Mouse (Mus musculus) heart, embryonic 12.5 days (tissue): ENCODE measurements around the gene Fbxl17. TPM values are rescaled to one million over a fixed set of nuclear protein-coding genes. Genes with fewer than 3 reads are reported as not detected.
A peak's percentile ranks its signal among the peaks of the same experiment; 100 is the strongest.

Experiments used
- ATAC-seq: fragments of 200-750 bp; cut with Nextera tagmentation; 2 replicates; pipeline ENCODE4 v1.8.0; 2017; ENCODE audit warnings: moderate TSS enrichment, moderate library complexity; ENCODE audit not compliant: insufficient number of reproducible peaks, low FRiP score
- H3K27ac ChIP-seq: fragments of 300-500 bp; sonication (generic); 2 replicates; pipeline ENCODE4 v1.5.1; 2016; ENCODE audit warnings: mild to moderate bottlenecking, moderate library complexity; ENCODE audit not compliant: poor library complexity, severe bottlenecking
- H3K27me3 ChIP-seq: fragments of 300-500 bp; sonication (generic); replicated peaks from 2 replicates; pipeline ENCODE4 v1.6.1; 2016; ENCODE audit warnings: mild to moderate bottlenecking, moderate library complexity
- H3K36me3 ChIP-seq: fragments of 300-500 bp; sonication (generic); 2 replicates; pipeline ENCODE4 v1.6.1; 2016; ENCODE audit warnings: mild to moderate bottlenecking, moderate library complexity
- H3K4me1 ChIP-seq: fragments of 300-500 bp; sonication (generic); replicated peaks from 2 replicates; pipeline ENCODE4 v1.6.1; 2016; ENCODE audit warnings: mild to moderate bottlenecking
- H3K4me2 ChIP-seq: fragments of 300-500 bp; sonication (generic); 2 replicates; pipeline ENCODE4 v1.6.1; 2016; ENCODE audit warnings: mild to moderate bottlenecking, moderate library complexity
- H3K4me3 ChIP-seq: fragments of 300-500 bp; sonication (generic); 2 replicates; pipeline ENCODE4 v1.5.1; 2016; ENCODE audit warnings: mild to moderate bottlenecking
- H3K9ac ChIP-seq: fragments of 300-500 bp; sonication (generic); 2 replicates; pipeline ENCODE4 v1.6.1; 2016; ENCODE audit warnings: mild to moderate bottlenecking, moderate library complexity
- H3K9me3 ChIP-seq: fragments of 300-500 bp; sonication (generic); replicated peaks from 2 replicates; pipeline ENCODE4 v1.6.1; 2016; ENCODE audit warnings: mild to moderate bottlenecking, moderate library complexity
- WGBS: fragments of 180-500 bp; shearing (Covaris S2); methylation state at CpG from one replicate; pipeline ENCODE4 v1.1.7; 2016; 5-methylcytosine and 5-hydroxymethylcytosine counted together
- polyA plus RNA-seq: library from polyadenylated mRNA; unstranded; fragments of >200 nt; fragmentation: Nextera tagmentation; extraction: Ambion mirVana; gene quantifications from 2 replicates; pipeline ENCODE4 v1.2.1, GENCODE M21; 2016

Fbxl17 gene
- polyA plus RNA-seq, 1 experiment from 2014 or later, result 7.1 TPM

DNA sequence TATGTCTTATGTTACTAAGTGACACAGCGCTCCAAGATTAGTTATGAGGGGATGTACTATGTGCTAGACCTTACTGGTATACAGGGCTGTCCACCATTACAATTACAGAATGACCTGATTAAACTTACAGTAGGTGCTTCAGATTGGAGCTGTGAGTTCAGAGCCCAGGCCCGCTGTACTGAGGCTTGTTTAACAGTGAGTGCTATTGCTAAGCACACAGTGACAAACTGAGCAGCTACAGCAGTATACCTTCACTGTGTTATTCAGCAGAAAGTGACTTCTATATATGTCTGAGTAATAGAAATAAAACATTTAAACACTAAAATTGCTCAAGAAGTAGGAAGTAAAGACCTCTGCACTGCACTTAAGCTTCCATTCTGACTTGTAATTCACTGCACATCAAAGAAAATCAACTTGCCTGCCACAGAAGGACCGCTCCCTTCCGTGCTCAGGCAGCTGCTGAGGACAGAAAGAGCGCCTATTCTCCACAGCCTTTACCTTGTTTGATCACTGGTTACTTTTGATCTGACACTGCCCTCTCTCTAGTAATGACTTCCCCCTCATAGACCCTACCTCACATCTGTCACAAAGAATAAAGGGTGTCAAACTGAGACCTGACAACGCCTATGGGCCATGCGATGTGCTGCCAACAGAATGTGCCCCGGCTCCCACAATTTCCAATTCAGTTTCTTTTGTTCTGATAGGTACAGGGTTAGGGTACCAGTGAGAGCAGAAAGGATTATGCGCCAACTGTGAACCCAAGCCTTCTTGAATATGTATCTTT lies 39.9 kb downstream of the Fbxl17 start:
- Histone ChIP-seq H3K4me3 (no peak overlapping the region), H3K9ac (no peak overlapping the region), H3K27me3 (no peaks in the 10 kb centered on the region), H3K9me3 (no peaks in the 10 kb centered on the region), H3K4me1 (peaks cover 8% of the 10 kb centered on the region), H3K4me2 (no peak overlapping the region), H3K27ac (no peak overlapping the region), H3K36me3 (peaks cover 4% of the 10 kb centered on the region; the same call in 1 of the 2 replicates)
- 78% methylated on average over 9 of the region's 9 CpGs for WGBS
- no peak for ATAC-seq

DNA sequence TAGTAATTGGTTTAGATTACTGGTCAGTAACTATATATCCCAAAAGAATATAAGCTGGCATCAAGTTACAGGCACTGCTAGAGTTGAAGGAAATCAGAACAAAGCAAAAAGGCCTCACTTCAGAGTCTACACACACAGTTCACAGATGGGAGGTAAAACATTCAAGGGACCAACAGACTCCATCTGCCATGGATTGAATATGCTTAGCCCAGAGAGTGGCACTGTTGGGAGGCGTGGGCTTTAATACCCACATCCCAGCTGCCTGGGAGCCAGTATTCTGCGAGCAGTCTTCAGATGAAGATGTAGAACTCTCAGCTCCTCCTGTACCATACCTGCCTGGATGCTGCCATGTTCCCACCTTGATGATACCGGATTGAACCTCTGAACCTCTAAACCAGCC lies 41.8 kb downstream of the Fbxl17 start:
- no peak for ATAC-seq
- no peak overlapping the region for H3K4me2 ChIP-seq
- WGBS, result 91% methylated on average over 3 of the region's 3 CpGs

GRCm38 (mm10) chr17:63451311-63452006 lies 48.4 kb downstream of the Fbxl17 start:
- 60% methylated on average over 10 of the region's 10 CpGs for WGBS
- Histone ChIP-seq H3K4me1 (peaks cover 7% of the 10 kb centered on the region), H3K27ac (peak overlapping the region; percentile 81), H3K36me3 (no peaks in the 10 kb centered on the region), H3K9me3 (no peaks in the 10 kb centered on the region), H3K27me3 (no peaks in the 10 kb centered on the region), H3K4me2 (peak overlapping the region; percentile 43), H3K4me3 (no peak overlapping the region), H3K9ac (no peak overlapping the region)
- ATAC-seq, result no peak

More for the DNA sequence above, 41.8 kb downstream of the Fbxl17 start:
- H3K9ac ChIP-seq, result no peak overlapping the region
- peaks cover 4% of the 10 kb centered on the region; the same call in 1 of the 2 replicates for H3K36me3 ChIP-seq
- H3K27ac ChIP-seq, result no peak overlapping the region
- H3K4me3 ChIP-seq, result no peak overlapping the region
- H3K9me3 ChIP-seq, result no peaks in the 10 kb centered on the region
- H3K27me3 ChIP-seq, result no peaks in the 10 kb centered on the region
- peaks cover 8% of the 10 kb centered on the region for H3K4me1 ChIP-seq

- no peak overlapping the region for H3K27ac ChIP-seq
- no peak overlapping the region for H3K4me2 ChIP-seq
- H3K4me3 ChIP-seq, result no peak overlapping the region
- no peak for ATAC-seq
- peaks cover 11% of the 10 kb centered on the region for H3K4me1 ChIP-seq
- H3K27me3 ChIP-seq, result no peaks in the 10 kb centered on the region
- 0 out of 2 replicates have a peak, but pooled peaks cover 8% of the 10 kb centered on the region for H3K36me3 ChIP-seq
- H3K9ac ChIP-seq, result no peak overlapping the region
- H3K9me3 ChIP-seq, result peaks cover 5% of the 10 kb centered on the region; the same call in 1 of the 2 replicates
- 80% methylated on average over 10 of the region's 10 CpGs for WGBS
Observed at GRCm38 (mm10) chr17:63447691-63448090, 52.1 kb downstream of the Fbxl17 start.

- 65% methylated on average over 10 of the region's 10 CpGs for WGBS
- H3K27ac ChIP-seq, result no peak overlapping the region
- H3K27me3 ChIP-seq, result no peaks in the 10 kb centered on the region
- no peak for ATAC-seq
- H3K9me3 ChIP-seq, result peaks cover 5% of the 10 kb centered on the region; the same call in 1 of the 2 replicates
- no peak overlapping the region for H3K4me3 ChIP-seq
- peaks cover 11% of the 10 kb centered on the region for H3K4me1 ChIP-seq
- H3K4me2 ChIP-seq, result no peak overlapping the region
- no peak overlapping the region for H3K9ac ChIP-seq
- H3K36me3 ChIP-seq, result 0 out of 2 replicates have a peak, but pooled peaks cover 8% of the 10 kb centered on the region
Observed at GRCm38 (mm10) chr17:63446971-63447679, 52.7 kb downstream of the Fbxl17 start.

DNA sequence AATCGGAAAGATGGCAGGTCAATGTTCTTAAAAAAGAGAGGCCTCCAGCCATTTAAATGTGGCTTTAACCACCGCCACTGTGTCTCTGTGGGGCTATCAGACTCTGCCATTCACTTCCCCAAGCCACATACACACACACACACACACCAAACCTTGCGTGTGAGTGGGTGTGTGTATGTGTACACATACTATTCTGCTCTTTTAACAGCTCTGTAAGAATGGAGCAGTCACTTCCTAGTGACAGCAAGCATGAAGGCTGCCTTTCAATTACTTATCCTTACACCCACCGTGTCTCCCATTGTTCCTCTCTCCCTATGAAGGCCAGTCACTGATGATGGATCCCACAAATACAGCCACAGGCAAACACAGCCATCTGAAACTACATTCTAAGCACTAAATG lies 54.6 kb downstream of the Fbxl17 start:
- no peak overlapping the region for H3K27ac ChIP-seq
- ATAC-seq, result no peak

GRCm38 (mm10) chr17:63437424-63437823 lies 62.4 kb downstream of the Fbxl17 start:
- H3K9ac ChIP-seq, result no peak overlapping the region
- WGBS, result 92% methylated on average over 6 of the region's 6 CpGs
- no peak overlapping the region for H3K4me3 ChIP-seq
- no peaks in the 10 kb centered on the region for H3K9me3 ChIP-seq
- no peaks in the 10 kb centered on the region for H3K36me3 ChIP-seq
- no peak for ATAC-seq
- H3K27ac ChIP-seq, result no peak overlapping the region
- no peaks in the 10 kb centered on the region for H3K27me3 ChIP-seq
- no peak overlapping the region for H3K4me2 ChIP-seq
- peaks cover 10% of the 10 kb centered on the region for H3K4me1 ChIP-seq

More for the DNA sequence above, 54.6 kb downstream of the Fbxl17 start:
- H3K4me2 ChIP-seq, result no peak overlapping the region
- peaks cover 5% of the 10 kb centered on the region; the same call in 1 of the 2 replicates for H3K9me3 ChIP-seq
- H3K36me3 ChIP-seq, result 0 out of 2 replicates have a peak, but pooled peaks cover 8% of the 10 kb centered on the region
- 80% methylated on average over 4 of the region's 4 CpGs for WGBS
- H3K27me3 ChIP-seq, result no peaks in the 10 kb centered on the region
- H3K4me1 ChIP-seq, result peaks cover 7% of the 10 kb centered on the region
- no peak overlapping the region for H3K4me3 ChIP-seq
- H3K9ac ChIP-seq, result no peak overlapping the region

DNA sequence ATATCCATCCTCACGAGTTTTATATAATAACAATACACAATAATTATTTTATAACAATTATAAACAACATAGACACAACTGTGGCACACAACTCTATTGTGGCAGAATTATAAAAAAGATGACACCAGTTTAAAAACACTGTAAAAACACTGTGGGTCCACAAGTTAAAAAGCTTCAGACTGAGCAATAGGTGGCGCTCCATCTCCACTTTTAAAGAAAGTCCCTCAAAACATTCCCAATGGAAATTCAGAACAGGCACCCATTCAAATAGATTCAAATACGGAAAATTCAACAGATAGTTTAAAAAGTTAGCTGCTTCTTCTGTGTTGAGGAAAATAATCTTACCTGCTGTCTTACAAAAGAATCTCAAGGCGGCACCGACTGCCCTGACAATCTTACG lies 65.7 kb downstream of the Fbxl17 start:
- Histone ChIP-seq H3K36me3 (no peaks in the 10 kb centered on the region), H3K27ac (no peak overlapping the region), H3K4me1 (peaks cover 21% of the 10 kb centered on the region), H3K9me3 (no peaks in the 10 kb centered on the region), H3K9ac (no peak overlapping the region), H3K4me2 (no peak overlapping the region), H3K27me3 (no peaks in the 10 kb centered on the region), H3K4me3 (no peak overlapping the region)
- ATAC-seq, result no peak
- WGBS, result 51% methylated on average over 6 of the region's 6 CpGs

DNA sequence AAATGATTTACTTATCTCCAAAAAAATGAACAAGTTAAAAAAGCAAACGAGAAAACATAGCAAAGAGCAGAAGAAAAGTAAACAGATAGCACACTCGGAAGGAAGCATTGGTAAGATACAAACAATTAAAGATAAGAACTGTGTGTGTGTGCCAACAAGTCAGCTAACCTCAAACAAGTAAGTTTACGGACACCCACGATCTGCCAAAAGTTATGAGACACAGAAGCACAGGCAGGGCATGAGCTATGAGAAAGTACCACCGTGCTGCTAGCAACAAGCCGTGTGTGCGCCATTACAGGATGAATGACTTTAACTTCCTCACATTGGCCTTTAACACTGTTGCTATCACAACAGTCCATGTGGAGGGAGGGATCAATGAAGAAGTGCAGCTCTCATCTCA lies 68.2 kb downstream of the Fbxl17 start:
- Histone ChIP-seq H3K9ac (no peak overlapping the region), H3K4me1 (peaks cover 21% of the 10 kb centered on the region), H3K4me3 (no peak overlapping the region), H3K4me2 (no peak overlapping the region), H3K36me3 (no peaks in the 10 kb centered on the region), H3K27me3 (no peaks in the 10 kb centered on the region), H3K27ac (no peak overlapping the region), H3K9me3 (no peaks in the 10 kb centered on the region)
- WGBS, result 55% methylated on average over 7 of the region's 7 CpGs
- no peak for ATAC-seq

- Histone ChIP-seq H3K4me2 (peak overlapping the region; percentile 62), H3K9me3 (no peaks in the 10 kb centered on the region), H3K4me1 (peaks cover 21% of the 10 kb centered on the region), H3K36me3 (no peaks in the 10 kb centered on the region), H3K27me3 (no peaks in the 10 kb centered on the region), H3K27ac (no peak overlapping the region), H3K4me3 (peak overlapping the region; percentile 35), H3K9ac (no peak overlapping the region)
- 45% methylated on average over 17 of the region's 17 CpGs for WGBS
- peak; percentile 25; the same call in 1 of the 2 replicates for ATAC-seq
Observed at GRCm38 (mm10) chr17:63430395-63431075, 69.3 kb downstream of the Fbxl17 start.
